Mouse (Mus musculus): ENCODE measurements around the gene Gm20509. TPM values are rescaled to one million over a fixed set of nuclear protein-coding genes. Genes with fewer than 3 reads are reported as not detected.

The Gm20509 gene
- polyA plus RNA-seq (2012; rRNA removed) = not detected in 2 replicates

DNA sequence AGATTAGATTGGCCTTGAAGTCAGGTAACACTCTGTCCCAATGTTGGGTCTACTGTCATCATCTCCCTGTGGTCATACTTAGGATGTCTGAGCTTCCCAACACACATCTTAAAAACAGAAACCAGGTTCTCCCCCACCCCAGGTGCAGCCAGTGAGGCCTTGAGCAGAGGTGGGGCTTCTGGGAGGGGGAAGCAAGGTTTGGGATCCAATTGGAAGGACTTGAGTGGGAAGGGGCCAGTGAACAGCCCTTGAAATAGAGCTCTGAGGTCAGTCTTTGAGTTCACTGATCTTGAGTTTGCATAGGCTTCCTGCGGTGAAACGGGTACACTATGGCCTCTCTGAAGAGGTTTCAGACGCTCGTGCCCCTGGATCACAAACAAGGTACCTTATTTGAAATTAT is at the start of gene Gm20509:
Gene Gm20509, plus strand, starts transcription at position 290 of the 400 bp plus-strand sequence.
- Histone ChIP-seq H3K4me3 (ENCODE audit: control insufficient read depth, insufficient read depth, low read length) (no peak within 1 kb of the TSS), H3K4me1 (replicated peaks; ENCODE audit: control insufficient read depth, insufficient read depth, low read length) (peaks cover 11% of the 10 kb centered on the region), H3K27me3 (ENCODE audit: control insufficient read depth, insufficient read depth, low read length) (no peaks in the 10 kb centered on the region; the same call in 1 of the 2 replicates), H3K27ac (ENCODE audit: control insufficient read depth, insufficient read depth, low read length) (no peak within 1 kb of the TSS), H3K36me3 (ENCODE audit: control insufficient read depth, insufficient read depth, low read length) (no peaks in the 10 kb centered on the region)
- no peak for DNase-seq
- WGBS = 98% methylated on average over 4 of the region's 4 CpGs
- TF ChIP-seq CTCF (IDR thresholded peaks at IDR 0.05; ENCODE audit: borderline replicate concordance, control insufficient read depth, extremely low read depth, insufficient read depth, low read length, poor library complexity) = no peak
- TF ChIP-seq POLR2A (IDR thresholded peaks at IDR 0.05; ENCODE audit: control insufficient read depth, extremely low read depth, insufficient read depth, low read length, poor library complexity) = no peak

DNA sequence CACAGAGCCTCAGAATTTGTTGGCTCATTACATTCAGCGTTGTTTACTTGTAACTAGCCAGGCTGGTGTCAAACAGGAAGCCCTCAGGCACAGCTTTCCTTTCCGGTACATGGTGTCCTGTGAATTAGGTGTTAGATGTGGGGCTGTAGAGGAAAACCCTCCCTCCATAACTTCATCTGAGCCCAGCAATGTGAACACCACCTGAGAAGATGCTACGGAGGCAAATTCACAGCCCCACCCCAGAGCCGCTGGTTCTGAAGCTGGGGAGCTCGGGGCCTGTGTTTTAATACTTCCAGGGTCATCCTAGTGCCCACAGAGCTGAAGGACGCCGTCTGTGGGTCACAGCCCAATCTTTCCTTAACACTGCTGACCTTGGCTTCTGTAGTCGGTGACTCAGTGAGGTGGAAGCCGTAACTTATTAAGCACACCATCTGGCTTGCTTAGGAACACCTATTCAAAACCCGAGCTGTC is 46.8 kb upstream of the Gm20509 start:
- no peak overlapping the region for H3K4me3 ChIP-seq (ENCODE audit: control insufficient read depth, insufficient read depth, low read length)
- TF ChIP-seq POLR2A (IDR thresholded peaks at IDR 0.05; ENCODE audit: control insufficient read depth, extremely low read depth, insufficient read depth, low read length, poor library complexity) (no peak), CTCF (IDR thresholded peaks at IDR 0.05; ENCODE audit: borderline replicate concordance, control insufficient read depth, extremely low read depth, insufficient read depth, low read length, poor library complexity) (no peak)
- peak overlapping the region; percentile 53; the same call in 1 of the 2 replicates for H3K27ac ChIP-seq (ENCODE audit: control insufficient read depth, insufficient read depth, low read length)
- H3K27me3 ChIP-seq (ENCODE audit: control insufficient read depth, insufficient read depth, low read length) = no peaks in the 10 kb centered on the region
- DNase-seq = no peak
- peaks cover 16% of the 10 kb centered on the region for H3K4me1 ChIP-seq (replicated peaks; ENCODE audit: control insufficient read depth, insufficient read depth, low read length)
- WGBS = 59% methylated on average over 10 of the region's 10 CpGs
- H3K36me3 ChIP-seq (ENCODE audit: control insufficient read depth, insufficient read depth, low read length) = no peaks in the 10 kb centered on the region

DNA sequence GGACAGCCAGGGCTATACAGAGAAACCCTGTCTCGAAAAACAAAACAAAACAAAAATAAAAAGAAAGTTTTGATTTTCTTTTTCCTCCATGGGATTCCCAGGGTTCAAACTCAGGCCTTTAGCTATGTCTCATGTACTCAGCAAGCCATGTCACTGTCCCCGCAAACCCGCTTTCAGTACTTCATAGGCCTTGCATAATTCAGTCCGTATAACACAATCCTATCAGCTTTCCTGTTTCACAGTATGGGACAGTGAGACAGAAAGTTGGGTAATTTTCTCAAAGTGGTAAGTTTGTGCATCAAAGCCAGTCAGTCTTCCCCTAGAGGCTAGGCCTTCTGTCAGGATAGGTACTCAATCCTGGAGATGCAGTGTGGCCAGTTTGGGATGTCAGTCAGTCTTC is 43.0 kb upstream of the Gm20509 start:
- DNase-seq = no peak
- Histone ChIP-seq H3K27ac (ENCODE audit: control insufficient read depth, insufficient read depth, low read length) (no peak overlapping the region), H3K4me3 (ENCODE audit: control insufficient read depth, insufficient read depth, low read length) (no peak overlapping the region), H3K4me1 (replicated peaks; ENCODE audit: control insufficient read depth, insufficient read depth, low read length) (peaks cover 16% of the 10 kb centered on the region), H3K36me3 (ENCODE audit: control insufficient read depth, insufficient read depth, low read length) (no peaks in the 10 kb centered on the region), H3K27me3 (ENCODE audit: control insufficient read depth, insufficient read depth, low read length) (no peaks in the 10 kb centered on the region)
- 98% methylated on average over 4 of the region's 4 CpGs for WGBS
- TF ChIP-seq CTCF (IDR thresholded peaks at IDR 0.05; ENCODE audit: borderline replicate concordance, control insufficient read depth, extremely low read depth, insufficient read depth, low read length, poor library complexity) = no peak
- TF ChIP-seq POLR2A (IDR thresholded peaks at IDR 0.05; ENCODE audit: control insufficient read depth, extremely low read depth, insufficient read depth, low read length, poor library complexity) = no peak

DNA sequence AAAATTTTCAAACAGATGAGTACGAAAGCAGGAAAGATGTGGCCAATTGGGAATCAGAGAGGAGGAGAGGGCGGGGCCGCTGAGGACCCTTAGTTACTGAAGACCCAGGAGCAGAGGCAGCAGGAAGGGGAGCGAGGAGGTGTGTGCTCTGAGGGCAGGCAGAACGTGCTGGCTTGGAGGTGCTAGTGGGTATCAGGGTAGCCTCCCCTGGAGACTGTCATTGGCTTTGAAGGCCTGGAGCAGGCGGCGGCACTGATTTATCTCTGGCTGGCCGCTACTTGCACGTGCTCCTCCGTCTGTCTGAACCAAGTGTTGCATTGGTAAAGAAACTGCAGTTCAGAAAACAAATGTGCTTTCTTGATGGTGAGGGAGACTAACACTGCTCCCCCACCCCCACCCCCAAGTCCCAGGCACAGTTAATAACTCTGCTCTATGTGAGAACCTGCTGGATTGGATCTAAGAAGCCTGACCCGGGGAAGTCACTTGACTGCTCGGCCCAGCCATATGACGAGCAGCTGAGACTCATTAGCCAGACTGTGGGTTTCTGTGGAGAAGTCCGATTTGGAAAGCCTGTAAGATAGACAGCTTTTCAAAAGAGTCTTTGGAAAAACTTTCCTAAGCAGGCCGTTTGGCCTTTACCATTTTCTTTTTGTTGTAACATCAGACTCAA is 38.5 kb upstream of the Gm20509 start:
- Histone ChIP-seq H3K27me3 (ENCODE audit: control insufficient read depth, insufficient read depth, low read length) (no peaks in the 10 kb centered on the region), H3K4me1 (replicated peaks; ENCODE audit: control insufficient read depth, insufficient read depth, low read length) (peaks cover 6% of the 10 kb centered on the region), H3K27ac (ENCODE audit: control insufficient read depth, insufficient read depth, low read length) (no peak overlapping the region), H3K4me3 (ENCODE audit: control insufficient read depth, insufficient read depth, low read length) (no peak overlapping the region), H3K36me3 (ENCODE audit: control insufficient read depth, insufficient read depth, low read length) (no peaks in the 10 kb centered on the region)
- 93% methylated on average over 15 of the region's 15 CpGs for WGBS
- no peak for TF ChIP-seq CTCF (IDR thresholded peaks at IDR 0.05; ENCODE audit: borderline replicate concordance, control insufficient read depth, extremely low read depth, insufficient read depth, low read length, poor library complexity)
- no peak for TF ChIP-seq POLR2A (IDR thresholded peaks at IDR 0.05; ENCODE audit: control insufficient read depth, extremely low read depth, insufficient read depth, low read length, poor library complexity)
- no peak for DNase-seq

GRCm38 (mm10) chr9:73067086-73067485 is 35.2 kb upstream of the Gm20509 start:
- H3K4me1 ChIP-seq (replicated peaks; ENCODE audit: control insufficient read depth, insufficient read depth, low read length) = peaks cover 13% of the 10 kb centered on the region
- DNase-seq = no peak
- 91% methylated on average over 10 of the region's 10 CpGs for WGBS

DNA sequence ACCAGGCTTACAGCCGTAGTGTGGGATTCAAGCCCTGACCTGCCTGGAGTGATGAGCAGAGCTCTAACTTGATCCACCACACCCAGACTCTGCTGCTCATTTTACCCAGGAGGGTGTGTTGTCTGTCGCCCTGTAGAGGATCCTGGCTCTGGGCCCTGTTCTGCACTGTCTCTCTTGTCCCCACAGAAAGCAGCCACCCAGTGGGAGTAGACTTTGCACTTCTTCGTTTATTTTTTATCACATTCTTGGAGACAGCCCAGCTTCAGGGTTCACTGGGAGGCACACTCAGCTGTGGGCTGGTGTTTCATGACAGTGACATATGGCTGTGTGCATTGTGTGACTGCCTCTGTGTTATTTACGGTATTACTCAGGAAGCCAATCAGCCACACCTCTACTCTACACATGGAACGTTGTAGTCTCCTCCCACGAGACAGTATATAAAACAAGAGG is 34.0 kb upstream of the Gm20509 start:
- H3K4me1 ChIP-seq (replicated peaks; ENCODE audit: control insufficient read depth, insufficient read depth, low read length) = peaks cover 23% of the 10 kb centered on the region
- TF ChIP-seq POLR2A (IDR thresholded peaks at IDR 0.05; ENCODE audit: control insufficient read depth, extremely low read depth, insufficient read depth, low read length, poor library complexity) (no peak), CTCF (IDR thresholded peaks at IDR 0.05; ENCODE audit: borderline replicate concordance, control insufficient read depth, extremely low read depth, insufficient read depth, low read length, poor library complexity) (no peak)
- no peak for DNase-seq
- H3K36me3 ChIP-seq (ENCODE audit: control insufficient read depth, insufficient read depth, low read length) = no peaks in the 10 kb centered on the region
- WGBS = 51% methylated on average over 6 of the region's 6 CpGs
- H3K4me3 ChIP-seq (ENCODE audit: control insufficient read depth, insufficient read depth, low read length) = no peak overlapping the region
- no peaks in the 10 kb centered on the region for H3K27me3 ChIP-seq (ENCODE audit: control insufficient read depth, insufficient read depth, low read length)
- H3K27ac ChIP-seq (ENCODE audit: control insufficient read depth, insufficient read depth, low read length) = 0 out of 2 replicates have a peak overlapping the region, but pooled peaks have one; percentile 40

More at GRCm38 (mm10) chr9:73067086-73067485, 35.2 kb upstream of the Gm20509 start:
- no peaks in the 10 kb centered on the region for H3K36me3 ChIP-seq (ENCODE audit: control insufficient read depth, insufficient read depth, low read length)
- H3K27ac ChIP-seq (ENCODE audit: control insufficient read depth, insufficient read depth, low read length) = no peak overlapping the region
- H3K4me3 ChIP-seq (ENCODE audit: control insufficient read depth, insufficient read depth, low read length) = no peak overlapping the region
- TF ChIP-seq POLR2A (IDR thresholded peaks at IDR 0.05; ENCODE audit: control insufficient read depth, extremely low read depth, insufficient read depth, low read length, poor library complexity) (no peak), CTCF (IDR thresholded peaks at IDR 0.05; ENCODE audit: borderline replicate concordance, control insufficient read depth, extremely low read depth, insufficient read depth, low read length, poor library complexity) (no peak)
- no peaks in the 10 kb centered on the region for H3K27me3 ChIP-seq (ENCODE audit: control insufficient read depth, insufficient read depth, low read length)

All from thymus, adult 2 months (tissue).